Mouse (Mus musculus) E14TG2a.4 (cell line): ENCODE results near the gene Kcnv2.

Experiments used
- CTCF ChIP-seq: conservative IDR thresholded peaks from 2 replicates; pipeline ENCODE4 v1.5.1; 2014; ENCODE audit warnings: low read length
- NANOG ChIP-seq: IDR thresholded peaks from 2 replicates; pipeline ENCODE4 v1.6.1; 2014; ENCODE audit warnings: borderline replicate concordance, low read length, mixed read lengths
- POU5F1 ChIP-seq: IDR thresholded peaks from 2 replicates; pipeline ENCODE4 v1.6.1; 2014; ENCODE audit warnings: low read length, borderline replicate concordance

GRCm38 (mm10) chr19:27363891-27364290 is 41.5 kb downstream of the Kcnv2 start:
- TF ChIP-seq CTCF (no peak), POU5F1 (no peak), NANOG (no peak)
